Mouse (Mus musculus) liver, embryonic 14.5 days (tissue): ENCODE measurements at regions not wholly inside any gene's neighbourhood (a gene's known extent, or its start where the extent isn't known, plus 50 kb on each side); places are given as distances from the start of the nearest gene placed in this dataset.

Experiments used
- CTCF ChIP-seq: IDR thresholded peaks from 2 replicates; pipeline ENCODE4 v1.5.1; 2016; ENCODE audit warnings: antibody characterized with exemption, low read depth, control low read depth
- EP300 ChIP-seq: IDR thresholded peaks from 2 replicates; pipeline ENCODE4 v1.6.1; 2016; ENCODE audit warnings: antibody characterized with exemption, low read depth

DNA sequence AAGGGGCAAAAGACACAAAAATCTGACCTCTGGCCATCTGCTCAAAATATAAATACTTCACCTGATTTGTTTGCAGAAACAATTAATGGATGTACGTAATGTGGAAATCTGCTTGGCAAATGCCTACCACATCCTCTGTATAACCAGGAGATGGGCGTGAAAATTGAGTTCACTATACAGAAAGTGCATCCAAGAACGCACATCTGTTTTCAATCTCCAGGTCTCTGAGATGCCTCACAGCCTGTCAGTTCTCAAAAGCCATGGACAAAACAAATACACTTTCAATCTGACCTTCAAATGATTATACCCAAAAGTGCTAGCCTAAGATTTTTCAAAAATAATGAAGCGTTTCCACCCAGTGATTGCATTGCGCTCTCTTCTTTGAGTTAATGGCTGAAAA lies 293.6 kb upstream of the Gjb5 start:
- TF ChIP-seq CTCF (no peak), EP300 (no peak)
